Mouse (Mus musculus) C2C12 (cell line): ENCODE data around the gene Pcgf6. TPM values are rescaled to one million over a fixed set of nuclear protein-coding genes. Genes with fewer than 3 reads are reported as not detected.

Experiments
- H3K27me3 ChIP-seq: one replicate; pipeline ENCODE4 v1.6.1; 2011; ENCODE audit not compliant: control insufficient read depth, insufficient read depth, insufficient read length
- H3K36me3 ChIP-seq: one replicate; pipeline ENCODE4 v1.6.1; 2011; ENCODE audit not compliant: control insufficient read depth, insufficient read depth
- H3K4me3 ChIP-seq: one replicate; pipeline ENCODE4 v1.5.1; 2011; ENCODE audit warnings: mild to moderate bottlenecking, control low read depth; ENCODE audit not compliant: poor library complexity, insufficient read depth, severe bottlenecking
- H3K79me2 ChIP-seq: one replicate; pipeline ENCODE4 v1.6.1; 2011; ENCODE audit not compliant: control insufficient read depth, insufficient read depth
- H3K79me3 ChIP-seq: one replicate; pipeline ENCODE4 v1.6.1; 2011; ENCODE audit warnings: low read depth, control low read depth
- H3ac ChIP-seq: one replicate; pipeline ENCODE3; 2011; ENCODE audit warnings: low read depth; ENCODE audit not compliant: control insufficient read depth, insufficient read length
- CEBPB ChIP-seq: IDR thresholded peaks from one replicate; pipeline ENCODE4 v1.6.1; 2011; ENCODE audit warnings: low read depth, mild to moderate bottlenecking, control low read depth, moderate library complexity
- CTCF ChIP-seq: IDR thresholded peaks from one replicate; pipeline ENCODE4 v1.5.1; 2011; ENCODE audit not compliant: control insufficient read depth, insufficient read depth, insufficient read length
- FOSL1 ChIP-seq: IDR thresholded peaks from one replicate; pipeline ENCODE4 v1.8.0; 2011; ENCODE audit warnings: mild to moderate bottlenecking, low read length; ENCODE audit not compliant: poor library complexity, insufficient read depth, severe bottlenecking
- MAX ChIP-seq: IDR thresholded peaks from one replicate; pipeline ENCODE4 v1.6.1; 2011; ENCODE audit warnings: mild to moderate bottlenecking, control low read depth
- MYOD1 ChIP-seq: IDR thresholded peaks from one replicate; pipeline ENCODE4 v1.6.1; 2011; ENCODE audit warnings: low read depth; ENCODE audit not compliant: control insufficient read depth, insufficient read length
- MYOG ChIP-seq: IDR thresholded peaks from one replicate; pipeline ENCODE4 v1.6.1; 2011; ENCODE audit not compliant: control insufficient read depth, insufficient read length; ENCODE audit errors: extremely low read depth
- USF1 ChIP-seq: IDR thresholded peaks from one replicate; pipeline ENCODE4 v1.6.1; 2011; ENCODE audit warnings: low read depth, mild to moderate bottlenecking, control low read depth, moderate library complexity
- long read RNA-seq, 2 experiments: library from polyadenylated mRNA; unstranded; transcript quantifications; one replicate each; pipeline ENCODE4 v2.0.0; 2019 to 2020
- polyA plus RNA-seq: library from polyadenylated mRNA; unstranded; fragments of >200 nt; fragmentation: generic; extraction: Trizol; gene quantifications from one replicate; pipeline ENCODE4 v1.2.1, GENCODE M21; 2012; ENCODE audit warnings: missing spikeins

Pcgf6 gene
- polyA plus RNA-seq, result 5.5 TPM
- long read RNA-seq, experiment 1, transcript Pcgf6-201 (10 exons, 2,159 nt), result major isoform, 9 of 14 reads
- long read RNA-seq, experiment 1, partial matches to known transcripts, result 1 of 14 reads
- long read RNA-seq, experiment 1, other reads (novel, unspliced or antisense), result 4 of 14 reads
- long read RNA-seq, experiment 2, transcript Pcgf6-201 (10 exons, 2,159 nt), result major isoform, 68 of 95 reads
- long read RNA-seq, experiment 2, partial matches to known transcripts, result 2 of 95 reads
- long read RNA-seq, experiment 2, other reads (novel, unspliced or antisense), result 25 of 95 reads

GRCm38 (mm10) chr19:47050271-47051032 lies at the start of gene Pcgf6:
TSS of gene Pcgf6 (minus strand) at chr19:47050906.
- Histone ChIP-seq H3K79me3 (peaks cover 15% of the 10 kb centered on the region), H3K79me2 (peaks cover 14% of the 10 kb centered on the region), H3K36me3 (peaks cover 23% of the 10 kb centered on the region), H3ac (peak within 1 kb of the TSS; percentile 89), H3K27me3 (no peaks in the 10 kb centered on the region), H3K4me3 (peak within 1 kb of the TSS; percentile 56)
- no peak for TF ChIP-seq USF1
- TF ChIP-seq MAX, result peak; percentile 60

GRCm38 (mm10) chr19:47090550-47091156 lies 39.9 kb upstream of the Pcgf6 start, which contains the start of the genes Usmg5 and Pdcd11:
TSS of gene Usmg5 (minus strand) at chr19:47090647.
TSS of gene Pdcd11 (plus strand) at chr19:47090768.
- peak within 1 kb of the TSS; percentile 91 for H3K4me3 ChIP-seq
- peaks cover 74% of the 10 kb centered on the region for H3K79me3 ChIP-seq
- H3K27me3 ChIP-seq, result no peaks in the 10 kb centered on the region
- peaks cover 97% of the 10 kb centered on the region for H3K79me2 ChIP-seq
- H3ac ChIP-seq, result peak within 1 kb of the TSS; percentile 87
- H3K36me3 ChIP-seq, result peaks cover 38% of the 10 kb centered on the region
- TF ChIP-seq MAX, result peak; percentile 95
- no peak for TF ChIP-seq MYOG

- H3K36me3 ChIP-seq, result peaks cover 38% of the 10 kb centered on the region
- peak overlapping the region; percentile 87 for H3ac ChIP-seq
- TF ChIP-seq MYOD1 (no peak), MYOG (no peak), FOSL1 (no peak), CEBPB (no peak), MAX (no peak), USF1 (no peak), CTCF (no peak)
- no peaks in the 10 kb centered on the region for H3K27me3 ChIP-seq
- peak overlapping the region; percentile 91 for H3K4me3 ChIP-seq
- H3K79me2 ChIP-seq, result peaks cover 95% of the 10 kb centered on the region
- H3K79me3 ChIP-seq, result peaks cover 78% of the 10 kb centered on the region
These were observed 39.2 kb upstream of the Pcgf6 start for GRCm38 (mm10) chr19:47089718-47090525.

GRCm38 (mm10) chr19:47088226-47088625 lies 37.5 kb upstream of the Pcgf6 start:
- H3K4me3 ChIP-seq, result no peak overlapping the region
- no peak for TF ChIP-seq CEBPB
- no peak for TF ChIP-seq USF1
- TF ChIP-seq MYOG, result no peak
- peaks cover 78% of the 10 kb centered on the region for H3K79me2 ChIP-seq
- H3ac ChIP-seq, result no peak overlapping the region
- H3K79me3 ChIP-seq, result peaks cover 72% of the 10 kb centered on the region
- H3K36me3 ChIP-seq, result peaks cover 40% of the 10 kb centered on the region
- H3K27me3 ChIP-seq, result no peaks in the 10 kb centered on the region

GRCm38 (mm10) chr19:47067924-47068611 lies 17.4 kb upstream of the Pcgf6 start:
- no peaks in the 10 kb centered on the region for H3K27me3 ChIP-seq
- H3K79me2 ChIP-seq, result peaks cover 36% of the 10 kb centered on the region
- H3K4me3 ChIP-seq, result peak overlapping the region; percentile 78
- TF ChIP-seq MAX (peak; percentile 31), CEBPB (no peak)
- H3ac ChIP-seq, result peak overlapping the region; percentile 97
- peaks cover 24% of the 10 kb centered on the region for H3K36me3 ChIP-seq
- peaks cover 10% of the 10 kb centered on the region for H3K79me3 ChIP-seq
